Mouse (Mus musculus) c-Kit-positive CD71-positive TER-119-positive erythroid progenitor cells, embryonic 14.5 days (primary cell): ENCODE measurements around the gene Ccdc155.

ENCODE experiments used
- DNase-seq: peaks from one replicate; pipeline ENCODE4 v3.0.0-alpha.2; 2013; ENCODE audit warnings: low spot score

Gene Ccdc155

GRCm38 (mm10) chr7:45204380-45205143 is at the start of gene Ccdc155:
Ccdc155 (minus strand) TSS chr7:45204892.
- peak; percentile 88 for DNase-seq

DNA sequence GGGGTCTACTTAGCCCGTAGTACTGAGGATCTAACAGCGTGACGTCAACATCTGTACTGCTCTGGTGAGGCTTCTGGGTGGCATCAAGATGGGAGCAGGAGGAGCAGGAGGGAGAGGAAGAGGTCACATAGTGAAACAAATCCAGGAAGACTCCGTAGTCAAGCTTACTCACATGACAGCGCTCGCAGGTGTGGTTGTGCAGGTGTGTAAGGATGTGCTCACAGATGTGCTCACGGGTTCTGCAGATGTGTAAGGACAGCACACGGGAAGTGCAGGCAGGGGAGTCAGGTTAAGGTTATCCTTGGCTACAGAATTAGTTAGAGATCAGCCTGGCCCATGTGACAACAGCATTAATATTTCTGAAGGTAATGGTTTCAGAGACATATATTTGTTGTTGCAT is 49.1 kb upstream of the Ccdc155 start:
- DNase-seq: no peak

GRCm38 (mm10) chr7:45247666-45248065 is 43.0 kb upstream of the Ccdc155 start:
- DNase-seq: no peak

DNA sequence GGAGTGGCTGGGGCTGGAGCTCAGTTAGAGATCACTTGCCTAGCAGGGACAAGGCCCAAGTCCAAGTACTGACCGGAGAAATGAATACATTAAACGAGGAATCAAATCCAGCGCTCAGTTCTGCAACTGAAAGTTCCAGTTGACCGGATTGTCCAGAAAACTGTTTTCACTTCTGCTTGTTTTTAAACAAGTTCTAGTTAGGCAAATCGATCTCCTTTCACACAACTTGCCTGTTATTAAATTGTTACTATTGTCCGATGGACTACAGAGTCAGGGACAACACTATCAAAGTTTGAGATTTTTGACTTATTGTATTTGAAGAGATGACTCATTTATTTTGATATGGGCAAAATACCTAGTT is 36.7 kb upstream of the Ccdc155 start:
- DNase-seq: no peak

- no peak for DNase-seq
These were observed 36.1 kb upstream of the Ccdc155 start, which contains the start of gene Slc6a16 for GRCm38 (mm10) chr7:45240633-45241388. Slc6a16 (plus strand) TSS chr7:45241085.

- no peak for DNase-seq
These were observed 35.4 kb upstream of the Ccdc155 start for GRCm38 (mm10) chr7:45240109-45240508.

DNA sequence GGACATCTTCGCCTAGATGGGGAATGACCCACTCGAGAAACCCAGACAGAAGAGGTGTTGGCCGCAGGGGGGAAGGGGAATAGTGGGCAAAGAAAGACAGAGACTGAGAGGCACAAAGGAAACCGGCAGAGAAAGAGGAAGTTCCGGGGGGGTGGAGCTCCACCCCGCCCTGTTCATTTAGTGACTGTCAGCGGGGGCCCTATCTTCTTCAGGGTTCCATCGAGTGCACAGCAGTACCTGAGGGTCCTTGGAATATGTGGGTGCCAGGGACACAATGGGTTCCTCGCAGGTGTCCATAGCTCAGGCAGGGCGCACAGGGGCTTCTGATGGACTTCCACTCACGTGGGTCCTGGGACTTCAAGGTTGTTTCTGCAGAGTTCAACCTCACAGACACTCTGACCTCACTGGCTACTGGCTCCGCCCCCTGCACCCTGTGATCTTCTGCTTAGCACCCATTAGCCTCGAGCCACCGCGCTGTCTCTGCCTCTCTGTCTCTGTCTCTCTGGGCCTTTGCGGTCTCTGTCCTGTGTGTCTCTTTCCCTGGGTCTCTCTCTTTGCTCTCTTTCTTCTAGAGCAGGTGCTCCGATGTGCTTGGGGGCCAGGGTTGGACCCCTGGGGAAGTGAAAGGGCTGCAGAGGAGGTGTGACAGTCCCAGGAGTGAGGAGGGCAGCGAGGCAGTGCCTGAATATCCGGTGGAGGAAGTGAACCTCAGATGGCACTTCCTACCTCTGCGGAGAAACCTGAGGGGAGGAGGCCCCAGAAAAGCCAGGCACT is 34.2 kb upstream of the Ccdc155 start, which contains the start of gene Cd37:
Gene Cd37, minus strand, starts transcription at position 393 of the 774 bp plus-strand sequence.
- DNase-seq: peak; percentile 75

GRCm38 (mm10) chr7:45237747-45238699 is 33.3 kb upstream of the Ccdc155 start:
- DNase-seq: no peak

GRCm38 (mm10) chr7:45235656-45236180 is 31.0 kb upstream of the Ccdc155 start:
- no peak for DNase-seq

DNA sequence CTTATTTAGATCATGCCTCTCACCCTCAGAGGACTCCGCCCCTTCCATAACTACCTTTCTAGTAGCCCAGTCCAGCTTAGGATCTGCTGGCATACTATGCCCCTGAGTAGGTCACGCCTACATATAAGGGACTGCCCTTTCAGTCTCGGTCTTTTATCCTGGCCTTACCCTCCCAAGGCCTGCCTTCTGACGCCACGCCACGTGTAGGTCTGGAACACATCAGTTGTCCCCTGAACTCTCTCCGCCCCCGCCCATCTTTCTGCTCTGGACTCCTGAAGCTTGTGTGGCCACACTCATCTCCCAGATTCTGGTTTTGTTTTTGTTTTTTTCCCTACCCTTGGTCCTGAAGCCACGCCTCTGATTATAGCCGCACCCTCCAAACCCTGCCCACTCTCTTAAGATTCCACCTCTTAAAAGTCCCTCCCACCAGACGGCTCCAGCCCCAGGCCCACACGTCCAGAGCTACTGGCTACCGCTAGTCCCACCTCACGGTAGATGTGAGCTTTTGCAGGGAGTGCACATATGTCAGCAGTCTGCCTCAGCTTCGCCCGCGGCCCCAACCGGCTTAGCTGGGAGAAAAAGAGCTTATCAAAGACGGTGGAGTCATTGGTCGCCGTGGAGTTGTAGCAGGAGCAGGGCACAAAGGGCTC is 30.4 kb upstream of the Ccdc155 start:
- no peak for DNase-seq

DNA sequence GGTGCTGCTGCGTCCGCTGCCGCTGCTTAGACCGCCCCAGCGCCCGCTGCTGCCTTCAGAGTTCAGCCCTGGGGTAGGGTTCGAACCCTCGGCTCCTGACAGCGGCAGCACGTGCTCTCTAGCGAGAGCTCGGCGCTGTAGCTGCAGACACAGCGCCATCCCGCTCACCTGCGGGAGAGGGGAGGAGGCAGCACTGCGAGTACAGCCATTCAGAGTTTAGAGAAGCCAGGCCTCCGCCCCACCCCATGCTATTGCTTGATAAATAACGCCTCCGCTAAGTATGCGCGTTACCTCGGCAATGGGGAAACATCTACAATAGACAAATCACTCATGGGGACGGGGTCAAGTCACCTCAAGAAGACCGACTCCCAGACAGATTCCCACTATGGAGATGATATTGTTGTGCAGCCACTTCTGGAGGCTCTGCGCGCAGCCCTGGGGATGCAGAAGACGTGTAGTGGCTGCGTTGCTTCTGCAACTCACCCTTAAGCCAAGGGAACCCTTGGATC is 29.7 kb upstream of the Ccdc155 start:
- no peak for DNase-seq

DNA sequence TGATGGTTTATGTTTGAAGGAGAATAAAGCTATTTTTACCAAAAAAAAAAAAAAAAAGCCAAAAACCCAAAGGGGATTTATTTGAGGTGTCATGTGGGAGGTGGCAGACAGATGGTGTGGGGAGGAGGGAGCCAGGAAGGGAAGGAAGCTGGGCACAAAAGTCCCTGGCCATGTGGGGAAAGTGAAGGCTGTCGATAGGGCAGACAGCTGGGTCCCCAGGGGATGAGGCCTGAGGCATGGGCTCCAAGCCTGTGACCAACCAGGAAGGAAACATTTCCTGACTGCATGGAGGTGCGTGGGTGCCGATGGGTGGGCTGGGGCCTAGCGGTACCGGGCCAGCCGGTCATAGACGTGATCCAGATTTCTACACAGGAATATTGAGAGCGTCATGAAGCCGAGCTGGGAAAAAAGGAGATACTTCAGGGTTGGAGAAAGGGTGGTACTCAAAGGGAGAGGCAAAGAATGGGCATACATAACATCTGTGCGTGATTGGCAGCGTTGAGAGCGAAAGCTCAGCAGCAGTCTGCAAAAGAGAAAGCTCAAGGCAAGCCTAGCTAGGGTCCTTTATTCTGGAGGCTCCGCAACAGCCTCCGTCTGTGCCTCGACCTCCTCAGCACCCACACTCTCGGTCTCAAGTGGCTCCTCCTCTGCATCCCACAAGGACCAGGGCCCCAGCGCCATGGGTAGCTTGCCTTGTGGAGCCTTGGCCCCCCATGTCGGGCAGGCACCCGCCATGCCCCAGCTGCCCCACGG is 29.1 kb upstream of the Ccdc155 start:
- DNase-seq: no peak

- peak; percentile 48 for DNase-seq
These were observed 28.2 kb upstream of the Ccdc155 start for GRCm38 (mm10) chr7:45232716-45233465.

DNA sequence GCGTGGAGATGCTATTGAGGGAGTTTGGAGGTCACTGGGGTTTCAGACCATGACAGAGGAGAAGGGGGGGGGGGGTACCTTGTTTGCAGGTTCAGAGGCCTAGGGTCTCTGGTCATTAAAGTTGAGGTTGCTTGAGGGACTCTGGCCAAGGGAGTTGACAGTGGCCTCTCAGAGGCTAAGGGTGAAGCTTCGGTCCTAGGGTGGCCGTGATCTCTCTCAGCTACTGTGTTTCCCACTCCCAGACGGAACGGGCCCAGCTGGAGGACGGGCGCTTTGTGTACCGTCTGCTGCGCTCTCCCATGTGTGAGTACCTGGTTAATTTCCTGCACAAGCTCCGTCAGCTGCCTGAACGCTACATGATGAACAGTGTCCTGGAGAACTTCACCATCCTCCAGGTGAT is 27.2 kb upstream of the Ccdc155 start:
- no peak for DNase-seq

DNA sequence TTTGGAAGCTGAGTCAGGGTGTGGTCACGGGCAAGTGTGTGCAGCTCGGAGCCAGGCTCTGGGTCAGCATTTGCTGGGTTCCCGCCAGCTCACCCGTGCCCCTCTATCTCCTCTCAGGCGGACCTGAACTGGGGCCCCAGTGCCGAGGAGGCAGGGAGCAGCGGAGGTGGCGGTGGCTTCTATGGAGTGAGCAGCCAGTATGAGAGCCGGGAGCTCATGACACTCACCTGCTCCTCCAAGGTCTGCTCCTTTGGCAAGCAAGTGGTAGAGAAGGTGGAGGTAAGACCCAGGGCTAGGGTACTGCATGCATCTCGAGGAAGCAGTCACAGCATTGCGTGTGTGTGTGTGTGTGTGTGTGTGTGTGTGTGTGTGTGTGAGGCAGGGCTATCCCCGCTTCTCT is 26.5 kb upstream of the Ccdc155 start:
- DNase-seq: no peak

DNA sequence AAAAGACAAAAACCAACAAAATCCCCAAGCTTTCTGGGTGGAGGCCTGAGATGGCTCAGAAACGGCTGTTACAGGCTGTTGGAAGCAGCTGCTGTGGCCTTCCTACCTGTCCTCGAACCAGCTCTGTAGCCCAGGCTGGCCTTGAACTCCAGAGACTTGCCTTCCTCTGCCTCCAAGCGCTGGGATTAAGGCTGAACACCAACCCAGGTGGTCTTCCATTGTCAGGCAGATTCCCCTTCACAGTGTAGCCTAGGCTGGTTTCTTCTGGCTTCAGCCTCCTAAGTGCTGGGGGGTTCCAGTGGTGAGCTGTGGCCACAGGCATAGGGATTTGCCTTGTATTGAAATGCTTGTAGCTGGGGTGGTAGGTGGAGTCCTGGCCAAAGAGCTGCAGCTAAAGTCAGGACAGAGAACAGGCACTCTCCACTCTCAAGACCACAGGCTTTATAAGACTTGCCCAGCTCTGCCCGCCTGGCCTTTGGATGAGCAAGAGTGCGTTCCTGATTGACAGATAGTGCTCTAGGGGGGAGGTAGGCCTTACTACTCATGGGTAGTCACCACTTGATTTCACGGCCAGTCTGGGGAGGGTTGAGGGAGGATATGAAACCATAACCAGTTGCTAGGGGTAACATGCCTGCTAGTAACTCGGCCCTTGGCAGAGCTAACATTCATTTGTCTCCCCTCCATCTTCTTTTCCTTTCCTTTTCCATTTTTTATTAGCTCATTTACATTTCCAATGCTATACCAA is 24.9 kb upstream of the Ccdc155 start:
- DNase-seq: no peak

DNA sequence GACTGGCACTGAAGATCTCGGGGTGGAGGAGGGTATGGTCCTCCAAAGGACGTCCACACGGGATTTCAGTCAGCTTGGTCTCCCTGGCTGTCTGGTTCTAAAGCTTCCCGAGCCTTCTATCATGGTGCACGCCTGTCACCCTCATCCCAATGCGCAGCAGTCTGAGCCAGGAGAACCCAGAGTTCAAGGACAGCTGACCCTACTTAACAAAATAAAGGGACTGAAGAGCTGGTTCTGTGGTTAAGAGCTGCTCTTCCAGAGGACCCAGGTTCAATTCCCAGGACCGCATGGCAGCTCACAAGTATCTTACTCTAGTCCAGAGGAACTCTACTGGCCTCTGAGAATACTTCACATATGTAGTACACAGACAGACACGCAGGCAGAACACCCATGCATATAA is 24.4 kb upstream of the Ccdc155 start:
- DNase-seq: no peak

DNA sequence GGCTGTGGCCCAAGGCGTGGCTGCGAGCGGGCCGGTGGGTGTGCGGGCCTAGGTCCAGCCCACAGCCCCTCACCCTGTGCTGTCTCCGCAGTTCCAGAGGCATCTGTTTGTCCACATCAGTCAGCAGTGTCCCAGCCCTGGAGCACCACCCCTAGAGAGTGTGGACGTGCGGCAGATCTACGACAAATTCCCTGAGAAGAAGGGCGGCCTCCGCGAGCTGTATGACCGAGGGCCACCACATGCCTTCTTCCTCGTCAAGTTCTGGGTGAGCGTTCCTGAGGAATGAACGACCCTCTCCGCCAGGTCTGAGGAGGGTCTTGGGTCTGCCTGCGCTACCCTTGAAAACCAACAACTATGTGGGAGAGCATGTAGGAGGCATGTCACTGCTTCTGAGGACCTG is 23.9 kb upstream of the Ccdc155 start:
- DNase-seq: no peak
